Mouse (Mus musculus) erythroblast, embryonic 14.5 days (primary cell): ENCODE data around the gene Sh3gl2.

Source experiments
- GATA1 ChIP-seq: IDR thresholded peaks from 2 replicates; pipeline ENCODE4 v1.6.1; 2012; ENCODE audit warnings: low read length, inconsistent platforms, mixed read lengths
- TAL1 ChIP-seq: IDR thresholded peaks from 3 replicates; pipeline ENCODE4 v1.6.1; 2012; ENCODE audit warnings: low read length, inconsistent platforms, mixed read lengths

DNA sequence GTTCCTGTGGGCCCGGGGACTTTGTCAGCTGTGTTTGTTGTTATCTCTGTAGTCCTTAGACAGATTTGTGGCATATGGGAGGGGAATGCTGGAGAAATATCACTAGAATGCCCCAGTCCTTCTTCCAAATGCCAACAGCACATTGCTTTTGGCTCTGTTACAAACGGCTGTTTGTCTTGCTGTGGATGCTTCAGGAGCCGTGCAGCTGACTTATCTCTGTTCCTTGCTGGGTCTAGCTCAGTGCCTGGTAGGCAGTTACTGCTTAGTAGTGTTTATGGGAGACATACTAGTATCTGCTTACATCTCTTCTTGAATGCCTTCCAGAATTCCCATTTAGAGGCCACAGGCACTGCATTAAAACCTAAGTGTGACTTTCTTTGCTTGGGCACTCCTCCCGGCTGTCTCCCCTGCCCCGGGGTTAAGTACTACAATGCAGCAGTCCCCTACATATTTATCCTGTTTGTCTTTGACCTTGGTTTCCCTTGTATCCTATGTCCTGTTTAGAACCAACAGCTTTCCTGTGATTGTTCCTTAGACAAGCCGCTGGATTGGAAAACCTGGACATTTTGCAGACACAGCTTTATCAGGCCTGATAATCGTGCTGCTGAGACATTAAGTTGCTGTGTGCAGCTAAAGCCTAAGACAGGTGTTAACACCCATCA is 101.1 kb downstream of the Sh3gl2 start:
- TF ChIP-seq TAL1 (no peak), GATA1 (no peak)
